Mouse (Mus musculus) neural tube, embryonic 12.5 days (tissue): ENCODE measurements around the gene Ptpre. TPM values are rescaled to one million over a fixed set of nuclear protein-coding genes. Genes with fewer than 3 reads are reported as not detected.

Experiments
- ATAC-seq: fragments of 200-750 bp; cut with Nextera tagmentation; 2 replicates; pipeline ENCODE4 v1.8.0; 2017; ENCODE audit warnings: low read depth, mild to moderate bottlenecking, moderate TSS enrichment, moderate library complexity; ENCODE audit not compliant: low FRiP score
- H3K27ac ChIP-seq: fragments of 300-500 bp; sonication (generic); 2 replicates; pipeline ENCODE4 v1.5.1; 2016
- H3K27me3 ChIP-seq: fragments of 300-500 bp; sonication (generic); replicated peaks from 2 replicates; pipeline ENCODE4 v1.6.1; 2016; ENCODE audit warnings: mild to moderate bottlenecking
- H3K36me3 ChIP-seq: fragments of 300-500 bp; sonication (generic); 2 replicates; pipeline ENCODE4 v1.6.1; 2016; ENCODE audit warnings: mild to moderate bottlenecking
- H3K4me1 ChIP-seq: fragments of 300-500 bp; sonication (generic); 2 replicates; pipeline ENCODE4 v1.6.1; 2016
- H3K4me2 ChIP-seq: fragments of 300-500 bp; sonication (generic); replicated peaks from 2 replicates; pipeline ENCODE4 v1.6.1; 2016; ENCODE audit warnings: mild to moderate bottlenecking
- H3K4me3 ChIP-seq: fragments of 300-500 bp; sonication (generic); 2 replicates; pipeline ENCODE4 v1.5.1; 2016
- H3K9ac ChIP-seq: fragments of 300-500 bp; sonication (generic); 2 replicates; pipeline ENCODE4 v1.6.1; 2016; ENCODE audit warnings: mild to moderate bottlenecking
- H3K9me3 ChIP-seq: fragments of 300-500 bp; sonication (generic); 2 replicates; pipeline ENCODE4 v1.6.1; 2016; ENCODE audit warnings: mild to moderate bottlenecking
- WGBS: fragments of 180-500 bp; shearing (Covaris S2); methylation state at CpG from one replicate; pipeline ENCODE4 v1.1.7; 2016; 5-methylcytosine and 5-hydroxymethylcytosine counted together
- polyA plus RNA-seq: library from polyadenylated mRNA; unstranded; fragments of >200 nt; fragmentation: Nextera tagmentation; extraction: Ambion mirVana; gene quantifications from 2 replicates; pipeline ENCODE4 v1.2.1, GENCODE M21; 2016

Ptpre gene
- polyA plus RNA-seq, 1 experiment from 2014 or later, result 2.3 TPM

- Histone ChIP-seq H3K27me3 (no peaks in the 10 kb centered on the region), H3K36me3 (no peaks in the 10 kb centered on the region), H3K4me1 (no peaks in the 10 kb centered on the region), H3K4me2 (no peak overlapping the region), H3K9me3 (no peaks in the 10 kb centered on the region), H3K27ac (no peak overlapping the region), H3K4me3 (no peak overlapping the region), H3K9ac (no peak overlapping the region)
- WGBS, result 64% methylated on average over 14 of the region's 14 CpGs
- ATAC-seq, result no peak
Measured at GRCm38 (mm10) chr7:135641698-135642507, 104.6 kb downstream of the Ptpre start.

GRCm38 (mm10) chr7:135644452-135644851 lies 107.2 kb downstream of the Ptpre start:
- no peak for ATAC-seq
- WGBS, result 83% methylated on average over 1 of the region's 1 CpGs

GRCm38 (mm10) chr7:135646976-135647375 lies 109.7 kb downstream of the Ptpre start:
- Histone ChIP-seq H3K27ac (no peak overlapping the region), H3K9me3 (peaks cover 3% of the 10 kb centered on the region; the same call in 1 of the 2 replicates), H3K9ac (no peak overlapping the region), H3K27me3 (no peaks in the 10 kb centered on the region), H3K36me3 (no peaks in the 10 kb centered on the region), H3K4me2 (no peak overlapping the region), H3K4me3 (no peak overlapping the region), H3K4me1 (no peaks in the 10 kb centered on the region)
- no peak for ATAC-seq
- 86% methylated on average over 6 of the region's 6 CpGs for WGBS

More at GRCm38 (mm10) chr7:135644452-135644851, 107.2 kb downstream of the Ptpre start:
- Histone ChIP-seq H3K9ac (no peak overlapping the region), H3K36me3 (no peaks in the 10 kb centered on the region), H3K9me3 (peaks cover 3% of the 10 kb centered on the region; the same call in 1 of the 2 replicates), H3K27me3 (no peaks in the 10 kb centered on the region), H3K4me2 (no peak overlapping the region), H3K4me1 (no peaks in the 10 kb centered on the region), H3K4me3 (no peak overlapping the region), H3K27ac (no peak overlapping the region)

- H3K9me3 ChIP-seq, result peaks cover 3% of the 10 kb centered on the region; the same call in 1 of the 2 replicates
- WGBS, result 95% methylated on average over 8 of the region's 8 CpGs
- H3K4me3 ChIP-seq, result no peak overlapping the region
- H3K4me2 ChIP-seq, result no peak overlapping the region
- no peaks in the 10 kb centered on the region for H3K4me1 ChIP-seq
- H3K27ac ChIP-seq, result no peak overlapping the region
- H3K9ac ChIP-seq, result no peak overlapping the region
- ATAC-seq, result no peak
- no peaks in the 10 kb centered on the region for H3K27me3 ChIP-seq
- no peaks in the 10 kb centered on the region for H3K36me3 ChIP-seq
Measured at GRCm38 (mm10) chr7:135648821-135649220, 111.5 kb downstream of the Ptpre start.

GRCm38 (mm10) chr7:135649306-135649705 lies 112.0 kb downstream of the Ptpre start:
- 92% methylated on average over 1 of the region's 1 CpGs for WGBS
- no peak overlapping the region for H3K9ac ChIP-seq

GRCm38 (mm10) chr7:135650061-135650460 lies 112.8 kb downstream of the Ptpre start:
- H3K27me3 ChIP-seq, result no peaks in the 10 kb centered on the region
- no peak overlapping the region for H3K9ac ChIP-seq
- H3K36me3 ChIP-seq, result no peaks in the 10 kb centered on the region
- no peak for ATAC-seq
- peaks cover 3% of the 10 kb centered on the region; the same call in 1 of the 2 replicates for H3K9me3 ChIP-seq
- no peaks in the 10 kb centered on the region for H3K4me1 ChIP-seq
- H3K4me2 ChIP-seq, result no peak overlapping the region
- no peak overlapping the region for H3K27ac ChIP-seq
- no peak overlapping the region for H3K4me3 ChIP-seq
- 87% methylated on average over 5 of the region's 5 CpGs for WGBS

More at GRCm38 (mm10) chr7:135649306-135649705, 112.0 kb downstream of the Ptpre start:
- Histone ChIP-seq H3K9me3 (peaks cover 3% of the 10 kb centered on the region; the same call in 1 of the 2 replicates), H3K4me3 (no peak overlapping the region), H3K27ac (no peak overlapping the region), H3K36me3 (no peaks in the 10 kb centered on the region), H3K4me1 (no peaks in the 10 kb centered on the region), H3K4me2 (no peak overlapping the region), H3K27me3 (no peaks in the 10 kb centered on the region)
- ATAC-seq, result no peak

- no peaks in the 10 kb centered on the region for H3K4me1 ChIP-seq
- H3K4me2 ChIP-seq, result no peak overlapping the region
- peaks cover 3% of the 10 kb centered on the region; the same call in 1 of the 2 replicates for H3K9me3 ChIP-seq
- no peak overlapping the region for H3K9ac ChIP-seq
- no peak for ATAC-seq
- no peaks in the 10 kb centered on the region for H3K36me3 ChIP-seq
- no peak overlapping the region for H3K4me3 ChIP-seq
- 76% methylated on average over 18 of the region's 18 CpGs for WGBS
- no peak overlapping the region for H3K27ac ChIP-seq
- no peaks in the 10 kb centered on the region for H3K27me3 ChIP-seq
Measured at GRCm38 (mm10) chr7:135651831-135652511, 114.7 kb downstream of the Ptpre start.

GRCm38 (mm10) chr7:135652781-135653180 lies 115.5 kb downstream of the Ptpre start:
- ATAC-seq, result no peak
- no peak overlapping the region for H3K27ac ChIP-seq
- H3K27me3 ChIP-seq, result no peaks in the 10 kb centered on the region
- H3K9me3 ChIP-seq, result peaks cover 3% of the 10 kb centered on the region; the same call in 1 of the 2 replicates
- no peaks in the 10 kb centered on the region for H3K36me3 ChIP-seq
- H3K4me2 ChIP-seq, result no peak overlapping the region
- H3K4me1 ChIP-seq, result no peaks in the 10 kb centered on the region
- 75% methylated on average over 11 of the region's 11 CpGs for WGBS
- no peak overlapping the region for H3K9ac ChIP-seq
- H3K4me3 ChIP-seq, result no peak overlapping the region

- no peaks in the 10 kb centered on the region for H3K27me3 ChIP-seq
Measured at GRCm38 (mm10) chr7:135653601-135654000, 116.3 kb downstream of the Ptpre start.

GRCm38 (mm10) chr7:135654288-135654687 lies 117.0 kb downstream of the Ptpre start:
- Histone ChIP-seq H3K4me3 (no peak overlapping the region), H3K9me3 (no peaks in the 10 kb centered on the region), H3K4me1 (no peaks in the 10 kb centered on the region), H3K27ac (no peak overlapping the region), H3K9ac (no peak overlapping the region), H3K36me3 (no peaks in the 10 kb centered on the region), H3K4me2 (no peak overlapping the region), H3K27me3 (no peaks in the 10 kb centered on the region)
- 85% methylated on average over 6 of the region's 6 CpGs for whole genome bisulfite sequencing
- ATAC-seq, result no peak

More at GRCm38 (mm10) chr7:135653601-135654000, 116.3 kb downstream of the Ptpre start:
- H3K36me3 ChIP-seq, result no peaks in the 10 kb centered on the region
- H3K4me1 ChIP-seq, result no peaks in the 10 kb centered on the region
- H3K4me3 ChIP-seq, result no peak overlapping the region
- no peak for ATAC-seq
- no peak overlapping the region for H3K9ac ChIP-seq
- no peaks in the 10 kb centered on the region for H3K9me3 ChIP-seq
- 90% methylated on average over 7 of the region's 7 CpGs for WGBS
- no peak overlapping the region for H3K4me2 ChIP-seq
- H3K27ac ChIP-seq, result no peak overlapping the region

- H3K4me3 ChIP-seq, result no peak overlapping the region
- H3K4me2 ChIP-seq, result no peak overlapping the region
- H3K9me3 ChIP-seq, result no peaks in the 10 kb centered on the region
- no peak overlapping the region for H3K9ac ChIP-seq
- WGBS, result 88% methylated on average over 4 of the region's 4 CpGs
- H3K27ac ChIP-seq, result no peak overlapping the region
- no peaks in the 10 kb centered on the region for H3K36me3 ChIP-seq
- H3K27me3 ChIP-seq, result no peaks in the 10 kb centered on the region
- ATAC-seq, result no peak
- no peaks in the 10 kb centered on the region for H3K4me1 ChIP-seq
Measured at GRCm38 (mm10) chr7:135655113-135655512, 117.8 kb downstream of the Ptpre start.

- WGBS, result 89% methylated on average over 7 of the region's 7 CpGs
- H3K36me3 ChIP-seq, result no peaks in the 10 kb centered on the region
- no peak overlapping the region for H3K4me2 ChIP-seq
- no peak for ATAC-seq
- no peaks in the 10 kb centered on the region for H3K27me3 ChIP-seq
- H3K9me3 ChIP-seq, result no peaks in the 10 kb centered on the region
- no peaks in the 10 kb centered on the region for H3K4me1 ChIP-seq
- H3K4me3 ChIP-seq, result no peak overlapping the region
- no peak overlapping the region for H3K9ac ChIP-seq
- no peak overlapping the region for H3K27ac ChIP-seq
Measured at GRCm38 (mm10) chr7:135658150-135658549, 120.9 kb downstream of the Ptpre start.
